Mouse (Mus musculus): ENCODE measurements at regions not wholly inside any gene's neighbourhood (a gene's known extent, or its start where the extent isn't known, plus 50 kb on each side); places are given as distances from the start of the nearest gene placed in this dataset.

- Histone ChIP-seq H3K4me1 (ENCODE audit: control insufficient read depth, insufficient read depth, low read depth, low read length) (no peaks in the 10 kb centered on the region), H3K9me3 (ENCODE audit: control insufficient read depth, low read length) (no peaks in the 10 kb centered on the region), H3K36me3 (ENCODE audit: control insufficient read depth, insufficient read depth, low read length) (no peaks in the 10 kb centered on the region), H3K27ac (ENCODE audit: low read depth, low read length) (no peak overlapping the region), H3K4me2 (ENCODE audit: low read length) (no peak overlapping the region), H3K27me3 (replicated peaks; ENCODE audit: control insufficient read depth, insufficient read depth, low read length) (no peaks in the 10 kb centered on the region), H3K4me3 (ENCODE audit: low read length) (no peak overlapping the region), H3K9ac (ENCODE audit: low read depth, low read length) (no peak overlapping the region)
- 74% methylated on average over 8 of the region's 8 CpGs for WGBS
- ATAC-seq, result no peak
These were observed 327.4 kb upstream of the Cited2 start for GRCm38 (mm10) chr10:17395495-17396224.

GRCm38 (mm10) chr10:17403899-17404298, 319.1 kb upstream of the Cited2 start:
- no peak overlapping the region for H3K27ac ChIP-seq (ENCODE audit: low read depth, low read length)
- H3K9me3 ChIP-seq (ENCODE audit: control insufficient read depth, low read length), result no peaks in the 10 kb centered on the region
- no peak for ATAC-seq
- H3K27me3 ChIP-seq (replicated peaks; ENCODE audit: control insufficient read depth, insufficient read depth, low read length), result no peaks in the 10 kb centered on the region
- no peak overlapping the region for H3K9ac ChIP-seq (ENCODE audit: low read depth, low read length)
- H3K36me3 ChIP-seq (ENCODE audit: control insufficient read depth, insufficient read depth, low read length), result no peaks in the 10 kb centered on the region
- no peaks in the 10 kb centered on the region for H3K4me1 ChIP-seq (ENCODE audit: control insufficient read depth, insufficient read depth, low read depth, low read length)
- no peak overlapping the region for H3K4me2 ChIP-seq (ENCODE audit: low read length)
- H3K4me3 ChIP-seq (ENCODE audit: low read length), result no peak overlapping the region

- Histone ChIP-seq H3K27ac (ENCODE audit: low read depth, low read length) (no peak overlapping the region), H3K4me3 (ENCODE audit: low read length) (no peak overlapping the region), H3K9ac (ENCODE audit: low read depth, low read length) (no peak overlapping the region), H3K36me3 (ENCODE audit: control insufficient read depth, insufficient read depth, low read length) (no peaks in the 10 kb centered on the region), H3K27me3 (replicated peaks; ENCODE audit: control insufficient read depth, insufficient read depth, low read length) (no peaks in the 10 kb centered on the region), H3K4me2 (ENCODE audit: low read length) (no peak overlapping the region), H3K9me3 (ENCODE audit: control insufficient read depth, low read length) (no peaks in the 10 kb centered on the region), H3K4me1 (ENCODE audit: control insufficient read depth, insufficient read depth, low read depth, low read length) (no peaks in the 10 kb centered on the region)
- 62% methylated on average over 2 of the region's 2 CpGs for WGBS
- no peak for ATAC-seq
These were observed 315.0 kb upstream of the Cited2 start for GRCm38 (mm10) chr10:17407854-17408606.

DNA sequence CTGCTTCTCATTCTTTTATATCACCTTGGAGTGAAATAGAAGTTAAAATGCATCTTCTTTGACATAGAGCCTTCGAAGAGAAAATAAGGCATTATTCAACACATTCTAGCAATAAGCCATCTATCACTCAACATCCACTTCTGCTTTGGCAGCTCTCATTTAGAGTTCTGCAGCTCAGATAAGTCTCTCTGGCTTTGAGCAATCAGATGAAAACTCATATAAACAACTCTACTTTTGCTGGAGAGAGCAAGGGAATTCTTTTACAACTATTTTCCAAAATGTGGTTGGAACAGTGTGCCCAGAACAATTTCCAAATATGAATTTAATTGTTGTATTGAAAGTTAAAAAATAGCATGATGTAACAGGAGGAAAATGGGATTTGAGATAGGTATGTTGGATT, 314.2 kb upstream of the Cited2 start:
- H3K9ac ChIP-seq (ENCODE audit: low read depth, low read length), result no peak overlapping the region
- WGBS, result 81% methylated on average over 1 of the region's 1 CpGs
- no peak overlapping the region for H3K27ac ChIP-seq (ENCODE audit: low read depth, low read length)
- H3K4me1 ChIP-seq (ENCODE audit: control insufficient read depth, insufficient read depth, low read depth, low read length), result no peaks in the 10 kb centered on the region
- no peak for ATAC-seq
- no peak overlapping the region for H3K4me3 ChIP-seq (ENCODE audit: low read length)
- H3K9me3 ChIP-seq (ENCODE audit: control insufficient read depth, low read length), result no peaks in the 10 kb centered on the region
- no peaks in the 10 kb centered on the region for H3K27me3 ChIP-seq (replicated peaks; ENCODE audit: control insufficient read depth, insufficient read depth, low read length)
- no peaks in the 10 kb centered on the region for H3K36me3 ChIP-seq (ENCODE audit: control insufficient read depth, insufficient read depth, low read length)
- no peak overlapping the region for H3K4me2 ChIP-seq (ENCODE audit: low read length)

DNA sequence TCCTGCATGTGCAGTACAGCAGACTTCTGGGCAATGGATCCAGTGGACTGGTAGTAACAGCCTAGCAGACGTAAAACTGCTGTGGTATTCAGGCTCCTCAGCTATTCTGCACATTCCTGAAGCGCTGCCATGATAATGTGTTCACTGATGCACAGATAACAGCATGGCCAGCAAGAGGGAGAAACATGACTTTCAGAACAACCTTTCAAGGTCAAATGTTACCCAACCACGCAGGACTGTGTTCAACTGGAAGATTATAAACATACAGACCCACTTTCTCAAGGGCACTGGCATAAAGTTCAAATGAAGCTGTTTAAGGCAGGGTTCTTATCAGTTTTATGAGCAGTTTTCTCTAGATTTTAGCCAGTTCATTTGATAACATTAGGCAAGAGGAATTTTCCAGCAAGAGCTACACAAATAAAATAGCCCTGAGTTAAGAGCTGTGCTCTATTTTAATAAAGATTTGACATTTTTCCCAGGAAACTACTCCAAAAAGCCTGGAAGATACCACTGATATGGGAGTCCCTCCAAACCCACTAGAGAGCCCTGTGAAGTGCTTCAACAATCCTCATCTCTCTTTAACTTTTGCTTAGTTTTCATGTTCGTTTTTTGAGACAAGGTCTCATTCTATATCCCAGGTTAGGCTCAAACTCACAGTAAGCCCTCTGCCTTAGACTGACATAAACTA, 311.6 kb upstream of the Cited2 start:
- no peaks in the 10 kb centered on the region for H3K27me3 ChIP-seq (replicated peaks; ENCODE audit: control insufficient read depth, insufficient read depth, low read length)
- ATAC-seq, result no peak
- H3K4me1 ChIP-seq (ENCODE audit: control insufficient read depth, insufficient read depth, low read depth, low read length), result no peaks in the 10 kb centered on the region
- H3K9ac ChIP-seq (ENCODE audit: low read depth, low read length), result no peak overlapping the region
- no peak overlapping the region for H3K27ac ChIP-seq (ENCODE audit: low read depth, low read length)
- 29% methylated on average over 4 of the region's 4 CpGs for WGBS
- no peak overlapping the region for H3K4me2 ChIP-seq (ENCODE audit: low read length)
- H3K9me3 ChIP-seq (ENCODE audit: control insufficient read depth, low read length), result no peaks in the 10 kb centered on the region
- no peaks in the 10 kb centered on the region for H3K36me3 ChIP-seq (ENCODE audit: control insufficient read depth, insufficient read depth, low read length)
- H3K4me3 ChIP-seq (ENCODE audit: low read length), result no peak overlapping the region

- no peak overlapping the region for H3K27ac ChIP-seq (ENCODE audit: low read depth, low read length)
- H3K36me3 ChIP-seq (ENCODE audit: control insufficient read depth, insufficient read depth, low read length), result no peaks in the 10 kb centered on the region
- no peak for ATAC-seq
- H3K4me3 ChIP-seq (ENCODE audit: low read length), result no peak overlapping the region
- WGBS, result 84% methylated on average over 3 of the region's 3 CpGs
- no peak overlapping the region for H3K4me2 ChIP-seq (ENCODE audit: low read length)
- H3K9ac ChIP-seq (ENCODE audit: low read depth, low read length), result no peak overlapping the region
- no peaks in the 10 kb centered on the region for H3K9me3 ChIP-seq (ENCODE audit: control insufficient read depth, low read length)
- no peaks in the 10 kb centered on the region for H3K4me1 ChIP-seq (ENCODE audit: control insufficient read depth, insufficient read depth, low read depth, low read length)
- no peaks in the 10 kb centered on the region for H3K27me3 ChIP-seq (replicated peaks; ENCODE audit: control insufficient read depth, insufficient read depth, low read length)
These were observed 307.9 kb upstream of the Cited2 start for GRCm38 (mm10) chr10:17415112-17415511.

DNA sequence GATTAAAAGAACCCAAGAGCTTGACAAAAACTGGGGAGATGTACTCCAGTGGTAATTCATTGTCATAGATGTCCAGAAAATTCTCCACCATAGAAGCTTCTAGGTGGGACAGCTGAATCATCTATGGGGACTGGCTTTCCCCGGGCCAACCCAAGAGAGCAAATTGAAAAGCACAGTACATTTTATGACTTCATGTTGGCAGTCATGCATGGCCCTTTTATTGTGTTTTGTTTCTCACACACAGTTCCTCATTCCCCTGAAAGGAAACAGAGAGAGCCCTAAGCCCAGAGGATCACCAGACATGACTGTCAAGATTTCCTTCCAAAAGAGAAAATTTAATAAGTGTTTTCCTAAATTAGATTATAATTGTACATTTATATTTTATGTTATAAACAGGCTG, 306.9 kb upstream of the Cited2 start:
- no peaks in the 10 kb centered on the region for H3K36me3 ChIP-seq (ENCODE audit: control insufficient read depth, insufficient read depth, low read length)
- no peak for ATAC-seq
- no peaks in the 10 kb centered on the region for H3K9me3 ChIP-seq (ENCODE audit: control insufficient read depth, low read length)
- H3K9ac ChIP-seq (ENCODE audit: low read depth, low read length), result no peak overlapping the region
- H3K4me3 ChIP-seq (ENCODE audit: low read length), result no peak overlapping the region
- no peak overlapping the region for H3K4me2 ChIP-seq (ENCODE audit: low read length)
- no peaks in the 10 kb centered on the region for H3K4me1 ChIP-seq (ENCODE audit: control insufficient read depth, insufficient read depth, low read depth, low read length)
- 67% methylated on average over 1 of the region's 1 CpGs for WGBS
- H3K27me3 ChIP-seq (replicated peaks; ENCODE audit: control insufficient read depth, insufficient read depth, low read length), result no peaks in the 10 kb centered on the region
- H3K27ac ChIP-seq (ENCODE audit: low read depth, low read length), result no peak overlapping the region

- 89% methylated on average over 1 of the region's 1 CpGs for WGBS
- Histone ChIP-seq H3K4me3 (ENCODE audit: low read length) (no peak overlapping the region), H3K9ac (ENCODE audit: low read depth, low read length) (no peak overlapping the region), H3K4me1 (ENCODE audit: control insufficient read depth, insufficient read depth, low read depth, low read length) (no peaks in the 10 kb centered on the region), H3K36me3 (ENCODE audit: control insufficient read depth, insufficient read depth, low read length) (no peaks in the 10 kb centered on the region), H3K27ac (ENCODE audit: low read depth, low read length) (no peak overlapping the region), H3K27me3 (replicated peaks; ENCODE audit: control insufficient read depth, insufficient read depth, low read length) (no peaks in the 10 kb centered on the region), H3K9me3 (ENCODE audit: control insufficient read depth, low read length) (no peaks in the 10 kb centered on the region), H3K4me2 (ENCODE audit: low read length) (no peak overlapping the region)
- no peak for ATAC-seq
These were observed 305.6 kb upstream of the Cited2 start for GRCm38 (mm10) chr10:17417394-17417793.

GRCm38 (mm10) chr10:17418227-17418685, 304.8 kb upstream of the Cited2 start:
- no peak for ATAC-seq
- no peak overlapping the region for H3K4me2 ChIP-seq (ENCODE audit: low read length)
- H3K9me3 ChIP-seq (ENCODE audit: control insufficient read depth, low read length), result no peaks in the 10 kb centered on the region
- 66% methylated on average over 7 of the region's 7 CpGs for WGBS
- no peaks in the 10 kb centered on the region for H3K4me1 ChIP-seq (ENCODE audit: control insufficient read depth, insufficient read depth, low read depth, low read length)
- H3K36me3 ChIP-seq (ENCODE audit: control insufficient read depth, insufficient read depth, low read length), result no peaks in the 10 kb centered on the region
- no peak overlapping the region for H3K9ac ChIP-seq (ENCODE audit: low read depth, low read length)
- no peak overlapping the region for H3K4me3 ChIP-seq (ENCODE audit: low read length)
- no peaks in the 10 kb centered on the region for H3K27me3 ChIP-seq (replicated peaks; ENCODE audit: control insufficient read depth, insufficient read depth, low read length)
- no peak overlapping the region for H3K27ac ChIP-seq (ENCODE audit: low read depth, low read length)

Data from hindbrain, embryonic 16.5 days (tissue).